Mouse (Mus musculus): ENCODE data around the gene Gm11361. TPM values are rescaled to one million over a fixed set of nuclear protein-coding genes. Genes with fewer than 3 reads are reported as not detected.

The Gm11361 gene
- total RNA-seq (2014; rRNA removed) (0.95 and 2.0 TPM in 2 replicates), polyA plus RNA-seq (2015; fragmentation: Nextera tagmentation; extraction: Ambion mirVana) (2.3 and 3.7 TPM in 2 replicates)

DNA sequence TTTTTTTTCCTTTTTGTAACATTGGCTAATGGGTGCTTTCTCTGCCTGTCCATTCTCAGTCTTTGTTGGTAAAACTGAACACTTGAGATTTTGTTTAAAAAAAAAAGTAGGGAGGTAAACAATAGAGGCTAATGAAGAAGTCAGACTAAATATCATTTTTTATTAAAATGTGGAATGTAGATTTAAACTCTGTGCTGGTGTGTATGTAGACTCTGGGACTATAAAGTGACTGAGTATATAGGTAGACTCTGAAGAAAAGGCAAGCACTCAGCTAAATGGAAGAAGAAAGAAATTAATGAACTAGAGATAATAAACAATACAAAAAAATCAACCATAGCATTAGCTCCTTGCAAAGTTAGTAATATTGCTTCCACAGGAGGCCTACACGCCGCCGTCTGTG is at the start of gene Gm11361:
Gene Gm11361, plus strand, starts transcription at position 301 of the 400 bp plus-strand sequence.
- H3K9ac ChIP-seq = no peak within 1 kb of the TSS
- H3K4me2 ChIP-seq (ENCODE audit: low read depth) = no peak within 1 kb of the TSS
- DNase-seq = no peak
- H3K27me3 ChIP-seq (ENCODE audit: insufficient read depth, low read length) = no peaks in the 10 kb centered on the region
- no peak for ATAC-seq
- no peaks in the 10 kb centered on the region for H3K9me3 ChIP-seq (ENCODE audit: low read length)
- H3K4me3 ChIP-seq (ENCODE audit: low read depth, low read length) = no peak within 1 kb of the TSS
- no peaks in the 10 kb centered on the region for H3K4me1 ChIP-seq (ENCODE audit: insufficient read depth)
- TF ChIP-seq CTCF (IDR thresholded peaks at IDR 0.05; ENCODE audit: low read depth) = no peak
- H3K36me3 ChIP-seq (ENCODE audit: insufficient read depth) = no peaks in the 10 kb centered on the region
- 91% methylated on average over 3 of the region's 3 CpGs for WGBS
- no peak within 1 kb of the TSS for H3K27ac ChIP-seq (ENCODE audit: low read depth, low read length)

GRCm38 (mm10) chr13:28264399-28264798 is 7.1 kb downstream of the Gm11361 start:
- WGBS = 12% methylated on average over 1 of the region's 1 CpGs
- Histone ChIP-seq H3K9ac (no peak overlapping the region), H3K9me3 (ENCODE audit: low read length) (no peaks in the 10 kb centered on the region), H3K4me2 (ENCODE audit: low read depth) (no peak overlapping the region), H3K27ac (ENCODE audit: low read depth, low read length) (no peak overlapping the region), H3K4me1 (ENCODE audit: insufficient read depth) (no peaks in the 10 kb centered on the region), H3K27me3 (ENCODE audit: insufficient read depth, low read length) (no peaks in the 10 kb centered on the region), H3K36me3 (ENCODE audit: insufficient read depth) (no peaks in the 10 kb centered on the region), H3K4me3 (ENCODE audit: low read depth, low read length) (no peak overlapping the region)
- DNase-seq (no peak), ATAC-seq (no peak)
- TF ChIP-seq CTCF (IDR thresholded peaks at IDR 0.05; ENCODE audit: low read depth) = peak; percentile 23; the same call in 1 of the 2 replicates

GRCm38 (mm10) chr13:28287368-28287767 is 30.0 kb downstream of the Gm11361 start:
- TF ChIP-seq CTCF (IDR thresholded peaks at IDR 0.05; ENCODE audit: low read depth) = no peak

DNA sequence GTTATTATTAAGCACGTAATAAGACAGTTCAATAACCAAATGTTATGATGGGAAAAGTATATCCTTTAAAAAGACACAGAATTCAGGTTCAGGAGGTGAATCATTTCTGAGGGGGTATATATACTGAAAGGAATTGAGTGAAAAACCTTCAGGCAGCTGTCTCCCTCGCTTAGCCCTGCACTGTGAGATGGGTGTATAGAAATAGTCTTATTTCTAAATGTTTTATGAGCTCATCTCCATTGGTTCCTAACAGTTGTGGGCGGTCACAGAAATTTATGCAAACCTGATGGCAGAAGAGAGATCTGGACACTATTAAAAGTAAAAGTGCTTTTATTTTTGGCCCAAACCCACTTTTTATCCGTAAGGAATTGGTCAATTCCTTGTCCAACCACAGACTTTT is 36.9 kb downstream of the Gm11361 start:
- ATAC-seq = no peak
- TF ChIP-seq CTCF (IDR thresholded peaks at IDR 0.05; ENCODE audit: low read depth) = no peak
- WGBS = 63% methylated on average over 4 of the region's 4 CpGs
- Histone ChIP-seq H3K27ac (ENCODE audit: low read depth, low read length) (no peak overlapping the region), H3K4me1 (ENCODE audit: insufficient read depth) (peaks cover 4% of the 10 kb centered on the region), H3K36me3 (ENCODE audit: insufficient read depth) (no peaks in the 10 kb centered on the region), H3K4me3 (ENCODE audit: low read depth, low read length) (no peak overlapping the region), H3K9me3 (ENCODE audit: low read length) (no peaks in the 10 kb centered on the region), H3K27me3 (ENCODE audit: insufficient read depth, low read length) (no peaks in the 10 kb centered on the region), H3K9ac (no peak overlapping the region), H3K4me2 (ENCODE audit: low read depth) (no peak overlapping the region)
- DNase-seq = no peak

More at GRCm38 (mm10) chr13:28287368-28287767, 30.0 kb downstream of the Gm11361 start:
- Histone ChIP-seq H3K36me3 (ENCODE audit: insufficient read depth) (no peaks in the 10 kb centered on the region), H3K27me3 (ENCODE audit: insufficient read depth, low read length) (no peaks in the 10 kb centered on the region), H3K4me3 (ENCODE audit: low read depth, low read length) (no peak overlapping the region), H3K27ac (ENCODE audit: low read depth, low read length) (no peak overlapping the region), H3K4me2 (ENCODE audit: low read depth) (no peak overlapping the region), H3K4me1 (ENCODE audit: insufficient read depth) (no peaks in the 10 kb centered on the region), H3K9me3 (ENCODE audit: low read length) (no peaks in the 10 kb centered on the region), H3K9ac (no peak overlapping the region)
- no peak for DNase-seq
- WGBS = 95% methylated on average over 3 of the region's 3 CpGs
- no peak for ATAC-seq

GRCm38 (mm10) chr13:28294757-28295361 is 37.5 kb downstream of the Gm11361 start:
- Histone ChIP-seq H3K27ac (ENCODE audit: low read depth, low read length) (peak overlapping the region; percentile 62; the same call in 1 of the 2 replicates), H3K4me3 (ENCODE audit: low read depth, low read length) (no peak overlapping the region), H3K4me1 (ENCODE audit: insufficient read depth) (peaks cover 4% of the 10 kb centered on the region), H3K4me2 (ENCODE audit: low read depth) (no peak overlapping the region), H3K36me3 (ENCODE audit: insufficient read depth) (no peaks in the 10 kb centered on the region), H3K9ac (no peak overlapping the region), H3K27me3 (ENCODE audit: insufficient read depth, low read length) (no peaks in the 10 kb centered on the region), H3K9me3 (ENCODE audit: low read length) (no peaks in the 10 kb centered on the region)
- 3% methylated on average over 3 of the region's 3 CpGs for WGBS
- TF ChIP-seq CTCF (IDR thresholded peaks at IDR 0.05; ENCODE audit: low read depth) = no peak
- ATAC-seq (peak; percentile 60; the same call in 1 of the 2 replicates), DNase-seq (peak; percentile 59)

GRCm38 (mm10) chr13:28295492-28295891 is 38.2 kb downstream of the Gm11361 start:
- H3K27me3 ChIP-seq (ENCODE audit: insufficient read depth, low read length) = no peaks in the 10 kb centered on the region
- DNase-seq (peak; percentile 46), ATAC-seq (peak; percentile 92)
- H3K4me2 ChIP-seq (ENCODE audit: low read depth) = peak overlapping the region; percentile 23
- no peak overlapping the region for H3K9ac ChIP-seq
- 12% methylated on average over 5 of the region's 5 CpGs for WGBS
- no peak overlapping the region for H3K4me3 ChIP-seq (ENCODE audit: low read depth, low read length)
- H3K4me1 ChIP-seq (ENCODE audit: insufficient read depth) = peaks cover 4% of the 10 kb centered on the region
- H3K36me3 ChIP-seq (ENCODE audit: insufficient read depth) = no peaks in the 10 kb centered on the region
- H3K27ac ChIP-seq (ENCODE audit: low read depth, low read length) = peak overlapping the region; percentile 62; the same call in 1 of the 2 replicates
- H3K9me3 ChIP-seq (ENCODE audit: low read length) = no peaks in the 10 kb centered on the region
- TF ChIP-seq CTCF (IDR thresholded peaks at IDR 0.05; ENCODE audit: low read depth) = no peak

DNA sequence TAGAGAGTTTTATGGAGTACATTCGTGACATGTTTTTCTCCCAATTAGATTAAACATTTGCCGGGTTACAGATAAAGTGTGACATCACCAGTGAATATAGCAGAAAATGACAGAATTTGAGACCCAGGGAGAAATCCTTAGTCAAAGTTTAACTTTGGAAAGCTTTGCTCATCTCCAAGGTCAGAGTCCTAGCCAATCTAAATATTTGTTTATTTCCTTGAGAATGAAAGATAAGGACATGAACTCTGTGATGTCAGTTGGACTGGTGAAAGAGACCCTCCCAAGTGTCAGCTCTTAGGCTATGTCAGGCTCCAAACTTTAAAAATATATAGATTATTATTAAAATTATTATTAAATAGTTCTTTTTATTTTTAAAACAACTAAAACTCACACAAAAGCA is 39.8 kb downstream of the Gm11361 start:
- DNase-seq = no peak
- no peak for TF ChIP-seq CTCF (IDR thresholded peaks at IDR 0.05; ENCODE audit: low read depth)
- Histone ChIP-seq H3K9me3 (ENCODE audit: low read length) (no peaks in the 10 kb centered on the region), H3K36me3 (ENCODE audit: insufficient read depth) (no peaks in the 10 kb centered on the region), H3K4me3 (ENCODE audit: low read depth, low read length) (no peak overlapping the region), H3K27ac (ENCODE audit: low read depth, low read length) (no peak overlapping the region), H3K4me2 (ENCODE audit: low read depth) (no peak overlapping the region), H3K4me1 (ENCODE audit: insufficient read depth) (peaks cover 4% of the 10 kb centered on the region), H3K9ac (no peak overlapping the region), H3K27me3 (ENCODE audit: insufficient read depth, low read length) (no peaks in the 10 kb centered on the region)
- WGBS = 79% methylated on average over 2 of the region's 2 CpGs
- no peak for ATAC-seq

Measured in forebrain, postnatal 0 days (tissue).